Mouse (Mus musculus) CH12.LX (cell line): ENCODE data around the gene Frmd4a.

Experiments used
- CTCF ChIP-seq, 2 experiments: IDR thresholded peaks in 1 of 2; conservative IDR thresholded peaks in 1 of 2; 2 replicates each; pipeline ENCODE4 v1.5.1; 2011 to 2012; ENCODE audit warnings: low read depth in 2 of 2, low read length in 2 of 2, improper control_type of control experiment in 1 of 2, inconsistent platforms in 1 of 2, mild to moderate bottlenecking in 1 of 2, moderate library complexity in 1 of 2
- RCOR1 ChIP-seq: conservative IDR thresholded peaks from 2 replicates; pipeline ENCODE4 v1.6.1; 2012; ENCODE audit warnings: low read depth, mild to moderate bottlenecking, inconsistent platforms, low read length, improper control_type of control experiment

GRCm38 (mm10) chr2:4477311-4477710, 459.8 kb downstream of the Frmd4a start:
- TF ChIP-seq CTCF (conservative IDR thresholded peaks at IDR 0.05 in 1 of 2, IDR thresholded peaks at IDR 0.05 in 1 of 2; ENCODE audit: low read depth in 2 of 2, low read length in 2 of 2) (no peak), RCOR1 (no peak)
